Comparison of ENCODE assay signal across 36 mouse cellular contexts in genomic region chr6:145595905-145596304, GRCm38 (mm10). TPM values are rescaled to one million over a fixed set of nuclear protein-coding genes. Genes with fewer than 3 reads are reported as not detected.
A peak's percentile ranks its signal among the peaks of the same experiment; 100 is the strongest.
DNase-seq lines count a peak whose midpoint lies in the region; ATAC-seq and TF ChIP-seq lines count a peak whose summit lies in the region.
"Had no signal": no experiment of that assay in that cellular context is flagged by ENCODE, and none has a peak within 500 bp of the region (broad histone marks: within the 10 kb centered on the region; RNA-seq: fewer than 3 reads in every experiment).

No protein-coding gene starts in this region.

- intact Hi-C loops in heart, adult 2 months (cut with DNase I), result no loop called here
- intact Hi-C loops in left cerebral cortex, postnatal 36 days (cut with DNase I), result no loop called here

- no peak overlapping the region for H3K4me2 ChIP-seq in lung, embryonic 15.5 days
- H3K4me2 ChIP-seq in stomach, embryonic 15.5 days, result no peak overlapping the region
- no peak overlapping the region for H3K4me2 ChIP-seq in forebrain, embryonic 16.5 days (ENCODE audit: low read length)
- H3K4me2 ChIP-seq: embryonic facial prominence, embryonic 13.5 days; heart, embryonic 13.5 days; hindbrain, embryonic 15.5 days; midbrain, embryonic 11.5 days had no signal

- H3K27me3 ChIP-seq in heart, embryonic 10.5 days (ENCODE audit: insufficient read depth, poor library complexity, severe bottlenecking), result no peaks in the 10 kb centered on the region
- no peaks in the 10 kb centered on the region for H3K27me3 ChIP-seq in heart, adult 2 months (ENCODE audit: control insufficient read depth, insufficient read depth, low read length)
- H3K27me3 ChIP-seq in lung, embryonic 15.5 days, result no peaks in the 10 kb centered on the region
- H3K27me3 ChIP-seq in stomach, embryonic 15.5 days (replicated peaks), result no peaks in the 10 kb centered on the region
- H3K27me3 ChIP-seq in forebrain, embryonic 16.5 days (replicated peaks; ENCODE audit: control insufficient read depth, insufficient read depth, low read length), result no peaks in the 10 kb centered on the region
- H3K27me3 ChIP-seq: embryonic facial prominence, embryonic 13.5 days; heart, embryonic 13.5 days; hindbrain, embryonic 15.5 days had no signal

- H3K27ac ChIP-seq in heart, embryonic 10.5 days, result 0 out of 2 replicates have a peak overlapping the region, but pooled peaks have one; percentile 25
- no peak overlapping the region for H3K27ac ChIP-seq in heart, adult 2 months
- peak overlapping the region; percentile 72 for H3K27ac ChIP-seq in lung, embryonic 15.5 days
- H3K27ac ChIP-seq in stomach, embryonic 15.5 days, result peak overlapping the region; percentile 48; the same call in 1 of the 2 replicates
- no peak overlapping the region for H3K27ac ChIP-seq in forebrain, embryonic 16.5 days (ENCODE audit: low read length)
- H3K27ac ChIP-seq: embryonic facial prominence, embryonic 13.5 days; heart, embryonic 13.5 days; hindbrain, embryonic 10.5 days; hindbrain, embryonic 15.5 days; kidney, postnatal 0 days; liver, embryonic 14.5 days had no signal

- H3K9me3 ChIP-seq in heart, embryonic 10.5 days, result no peaks in the 10 kb centered on the region
- H3K9me3 ChIP-seq in lung, embryonic 15.5 days, result no peaks in the 10 kb centered on the region
- H3K9me3 ChIP-seq in stomach, embryonic 15.5 days, result no peaks in the 10 kb centered on the region
- no peaks in the 10 kb centered on the region for H3K9me3 ChIP-seq in forebrain, embryonic 16.5 days (ENCODE audit: control insufficient read depth, low read length)
- H3K9me3 ChIP-seq: embryonic facial prominence, embryonic 13.5 days; heart, embryonic 13.5 days; hindbrain, embryonic 10.5 days; hindbrain, embryonic 15.5 days had no signal

- no peak for TF ChIP-seq EP300 in heart, adult 2 months (IDR thresholded peaks at IDR 0.05; ENCODE audit: insufficient read depth, low read depth, low read length)

- no peak for TF ChIP-seq CTCF in heart, adult 2 months (IDR thresholded peaks at IDR 0.05)

- peaks cover 29% of the 10 kb centered on the region for H3K4me1 ChIP-seq in heart, embryonic 10.5 days
- H3K4me1 ChIP-seq in heart, adult 2 months (ENCODE audit: control insufficient read depth, insufficient read depth, low read length), result no peaks in the 10 kb centered on the region
- H3K4me1 ChIP-seq in lung, embryonic 15.5 days, result peaks cover 58% of the 10 kb centered on the region
- peaks cover 33% of the 10 kb centered on the region for H3K4me1 ChIP-seq in stomach, embryonic 15.5 days
- H3K4me1 ChIP-seq in forebrain, embryonic 16.5 days (replicated peaks; ENCODE audit: control insufficient read depth, insufficient read depth, low read length), result peaks cover 26% of the 10 kb centered on the region

- no peak overlapping the region for H3K9ac ChIP-seq in heart, adult 2 months (ENCODE audit: low read depth, low read length)
- H3K9ac ChIP-seq in lung, embryonic 15.5 days, result no peak overlapping the region
- no peak overlapping the region for H3K9ac ChIP-seq in stomach, embryonic 15.5 days
- H3K9ac ChIP-seq in forebrain, embryonic 16.5 days (replicated peaks; ENCODE audit: low read depth, low read length), result no peak overlapping the region
- H3K9ac ChIP-seq: embryonic facial prominence, embryonic 13.5 days; heart, embryonic 13.5 days; hindbrain, embryonic 15.5 days; liver, embryonic 14.5 days had no signal

- no peaks in the 10 kb centered on the region for H3K79me2 ChIP-seq in heart, adult 2 months (replicated peaks; ENCODE audit: control insufficient read depth, insufficient read depth, low read length)

- ATAC-seq in lung, embryonic 15.5 days (ENCODE audit: borderline replicate concordance, extremely low read depth, low FRiP score, low TSS enrichment), result no peak
- peak; percentile 62; the same call in 1 of the 2 replicates for ATAC-seq in stomach, embryonic 15.5 days (ENCODE audit: insufficient read depth, low FRiP score, low read depth)
- no peak for ATAC-seq in forebrain, embryonic 16.5 days
- ATAC-seq: inflammation-experienced regulatory T-cells, adult 6 months; midbrain, embryonic 16.5 days had no signal

- no peak for TF ChIP-seq POLR2A in heart, adult 2 months (IDR thresholded peaks at IDR 0.05; ENCODE audit: insufficient read depth, low read depth, low read length)

- no peaks in the 10 kb centered on the region for H3K36me3 ChIP-seq in heart, embryonic 10.5 days
- H3K36me3 ChIP-seq in heart, adult 2 months (ENCODE audit: control insufficient read depth, insufficient read depth, low read length), result no peaks in the 10 kb centered on the region
- H3K36me3 ChIP-seq in lung, embryonic 15.5 days, result no peaks in the 10 kb centered on the region
- no peaks in the 10 kb centered on the region for H3K36me3 ChIP-seq in stomach, embryonic 15.5 days
- no peaks in the 10 kb centered on the region for H3K36me3 ChIP-seq in forebrain, embryonic 16.5 days (ENCODE audit: control insufficient read depth, insufficient read depth)
- H3K36me3 ChIP-seq: embryonic facial prominence, embryonic 13.5 days; heart, embryonic 13.5 days; hindbrain, embryonic 10.5 days; hindbrain, embryonic 15.5 days had no signal

- no peak overlapping the region for H3K4me3 ChIP-seq in heart, embryonic 10.5 days
- H3K4me3 ChIP-seq in heart, adult 2 months, result no peak overlapping the region
- H3K4me3 ChIP-seq in lung, embryonic 15.5 days, result no peak overlapping the region
- no peak overlapping the region for H3K4me3 ChIP-seq in stomach, embryonic 15.5 days (replicated peaks)
- no peak overlapping the region for H3K4me3 ChIP-seq in forebrain, embryonic 16.5 days (replicated peaks; ENCODE audit: low read length)
- H3K4me3 ChIP-seq: embryonic facial prominence, embryonic 13.5 days; erythroblast, embryonic 14.5 days; heart, embryonic 13.5 days; hindbrain, embryonic 10.5 days; hindbrain, embryonic 15.5 days had no signal

- 27% methylated on average over 4 of the region's 4 CpGs for WGBS in heart, embryonic 10.5 days
- 60% methylated on average over 4 of the region's 4 CpGs for WGBS in heart, adult 2 months
- WGBS in lung, embryonic 15.5 days, result 41% methylated on average over 4 of the region's 4 CpGs
- 64% methylated on average over 4 of the region's 4 CpGs for WGBS in stomach, embryonic 15.5 days
- 87% methylated on average over 4 of the region's 4 CpGs for WGBS in forebrain, embryonic 16.5 days

- no peak for DNase-seq in heart, embryonic 10.5 days (ENCODE audit: low spot score)
- DNase-seq in heart, adult 2 months, result no peak
- no peak for DNase-seq in lung, postnatal 14 days
- DNase-seq in NIH3T3 (ENCODE audit: low read depth), result peak; percentile 50
- DNase-seq in left cerebral cortex, postnatal 36 days (ENCODE audit: low spot score in 2 of 2), result no peak
- DNase-seq: adrenal gland, postnatal 25 days; cerebellum, adult 11-12 months; cerebellum, adult 9-11 months; embryo, embryonic 11 days; gastrocnemius, postnatal 10 days; heart, postnatal 10 days; kidney, adult 2 months; kidney, postnatal 4 days; layer of hippocampus, postnatal 36 days; liver; lung, postnatal 36 days; right cerebral cortex, postnatal 25 days had no signal

RNA-seq across cellular contexts. Expression of gene Lmntd1, which starts 18.2 kb away (rescaled TPM):
- polyA plus RNA-seq in heart, embryonic 10.5 days (2016; fragmentation: Nextera tagmentation; extraction: Ambion mirVana), result 2.3 and 3.6 TPM in 2 replicates
- total RNA-seq in heart, adult 2 months (2021), result 1 to 10 TPM; 2.0 to 2.2 TPM
- polyA plus RNA-seq in heart, adult 2 months (2012; rRNA removed), result 6.7 and 11.4 TPM in 2 replicates
- polyA plus RNA-seq in lung, embryonic 15.5 days (2015; fragmentation: Nextera tagmentation; extraction: Ambion mirVana), result 0.97 and 1.9 TPM in 2 replicates
- 0.97 and 1.3 TPM in 2 replicates for polyA plus RNA-seq in stomach, embryonic 15.5 days (2015; fragmentation: Nextera tagmentation; extraction: Ambion mirVana)
- total RNA-seq in left cerebral cortex, postnatal 36 days (2021), result 1 to 10 TPM; 1.0 to 1.9 TPM
- 0.70 and 0.73 TPM in 2 replicates for polyA plus RNA-seq in forebrain, embryonic 16.5 days (2015; fragmentation: Nextera tagmentation; extraction: Ambion mirVana)
- total RNA-seq: megakaryocyte, adult 5-6 weeks; MEL had no signal
- polyA plus RNA-seq: erythroblast, embryonic 14.5 days; inflammation-experienced regulatory T-cells, adult 6 months had no signal

RNA-seq across cellular contexts. Expression of gene Tuba3b, which starts 19.7 kb away (rescaled TPM):
- polyA plus RNA-seq in heart, embryonic 10.5 days (2016; fragmentation: Nextera tagmentation; extraction: Ambion mirVana), result 0.08 TPM in 1 of 2 replicates, not detected in the other
- total RNA-seq in heart, adult 2 months (2021), result under 1 TPM; 0.20 to 0.31 TPM
- 0.67 and 0.68 TPM in 2 replicates for polyA plus RNA-seq in heart, adult 2 months (2012; rRNA removed)
- polyA plus RNA-seq in lung, embryonic 15.5 days (2015; fragmentation: Nextera tagmentation; extraction: Ambion mirVana), result not detected in 2 replicates
- polyA plus RNA-seq in stomach, embryonic 15.5 days (2015; fragmentation: Nextera tagmentation; extraction: Ambion mirVana), result not detected in 2 replicates
- not detected for total RNA-seq in left cerebral cortex, postnatal 36 days (2021)
- polyA plus RNA-seq in forebrain, embryonic 16.5 days (2015; fragmentation: Nextera tagmentation; extraction: Ambion mirVana), result not detected in 2 replicates
- total RNA-seq: adrenal gland, postnatal 25 days; gastrocnemius, postnatal 10 days; layer of hippocampus, postnatal 36 days; megakaryocyte, adult 5-6 weeks; neutrophil, adult 5-6 weeks had no signal
- polyA plus RNA-seq: embryonic facial prominence, embryonic 13.5 days; erythroblast, embryonic 14.5 days; forebrain, embryonic 11.5 days; heart, embryonic 13.5 days; hindbrain, embryonic 10.5 days; hindbrain, embryonic 15.5 days; inflammation-experienced regulatory T-cells, adult 6 months; kidney, postnatal 0 days; limb, embryonic 11.5 days; liver, embryonic 14.5 days; midbrain, embryonic 11.5 days; midbrain, embryonic 16.5 days; neural tube, embryonic 11.5 days had no signal

Comparison
In these comparisons a context has a peak if more than half of its experiments do, and no peak if none do; other contexts are left out.
1. H3K27ac ChIP-seq: peak in heart, embryonic 10.5 days (single experiment), lung, embryonic 15.5 days (single experiment) and stomach, embryonic 15.5 days (single experiment); none in heart, adult 2 months (single experiment) and forebrain, embryonic 16.5 days (single experiment).